Mouse (Mus musculus): ENCODE measurements around the gene Cap2.

Gene Cap2

GRCm38 (mm10) chr13:46501800-46502389 lies at the start of gene Cap2:
Gene Cap2 (plus strand): TSS chr13:46501848.
- DNase-seq (ENCODE audit: low read depth in 2 of 2, low spot score in 2 of 2) = peak; percentile 51 to 60

GRCm38 (mm10) chr13:46459546-46459945 lies 42.1 kb upstream of the Cap2 start:
- no peak for DNase-seq (ENCODE audit: low read depth in 2 of 2, low spot score in 2 of 2)

GRCm38 (mm10) chr13:46462280-46462679 lies 39.4 kb upstream of the Cap2 start:
- no peak for DNase-seq (ENCODE audit: low read depth in 2 of 2, low spot score in 2 of 2)

GRCm38 (mm10) chr13:46463764-46464163 lies 37.9 kb upstream of the Cap2 start:
- no peak for DNase-seq (ENCODE audit: low read depth in 2 of 2, low spot score in 2 of 2)

GRCm38 (mm10) chr13:46468251-46468650 lies 33.4 kb upstream of the Cap2 start:
- DNase-seq (ENCODE audit: low read depth in 2 of 2, low spot score in 2 of 2) = no peak

GRCm38 (mm10) chr13:46469536-46469935 lies 32.1 kb upstream of the Cap2 start:
- DNase-seq (ENCODE audit: low read depth in 2 of 2, low spot score in 2 of 2) = no peak

GRCm38 (mm10) chr13:46481271-46481670 lies 20.4 kb upstream of the Cap2 start:
- DNase-seq (ENCODE audit: low read depth in 2 of 2, low spot score in 2 of 2) = no peak

GRCm38 (mm10) chr13:46485605-46486004 lies 16.0 kb upstream of the Cap2 start:
- DNase-seq (ENCODE audit: low read depth in 2 of 2, low spot score in 2 of 2) = no peak

GRCm38 (mm10) chr13:46488166-46488565 lies 13.5 kb upstream of the Cap2 start:
- DNase-seq (ENCODE audit: low read depth in 2 of 2, low spot score in 2 of 2) = no peak

GRCm38 (mm10) chr13:46490644-46491043 lies 11.0 kb upstream of the Cap2 start:
- DNase-seq (ENCODE audit: low read depth in 2 of 2, low spot score in 2 of 2) = no peak

GRCm38 (mm10) chr13:46502390-46502891 lies 793 bp downstream of the Cap2 start:
- peak in 1 of 2 experiments; percentile 1 for DNase-seq (ENCODE audit: low read depth in 2 of 2, low spot score in 2 of 2)

- DNase-seq (ENCODE audit: low read depth in 2 of 2, low spot score in 2 of 2) = no peak
These were observed 6.3 kb downstream of the Cap2 start for GRCm38 (mm10) chr13:46507944-46508343.

- DNase-seq (ENCODE audit: low read depth in 2 of 2, low spot score in 2 of 2) = no peak
These were observed 7.2 kb downstream of the Cap2 start for GRCm38 (mm10) chr13:46508823-46509222.

GRCm38 (mm10) chr13:46510460-46510859 lies 8.8 kb downstream of the Cap2 start:
- no peak for DNase-seq (ENCODE audit: low read depth in 2 of 2, low spot score in 2 of 2)

- no peak for DNase-seq (ENCODE audit: low read depth in 2 of 2, low spot score in 2 of 2)
These were observed 12.8 kb downstream of the Cap2 start for GRCm38 (mm10) chr13:46514484-46514883.

- no peak for DNase-seq (ENCODE audit: low read depth in 2 of 2, low spot score in 2 of 2)
These were observed 13.5 kb downstream of the Cap2 start for GRCm38 (mm10) chr13:46515120-46515523.

- DNase-seq (ENCODE audit: low read depth in 2 of 2, low spot score in 2 of 2) = no peak
These were observed 13.9 kb downstream of the Cap2 start for GRCm38 (mm10) chr13:46515524-46515923.

GRCm38 (mm10) chr13:46516183-46516582 lies 14.5 kb downstream of the Cap2 start:
- DNase-seq (ENCODE audit: low read depth in 2 of 2, low spot score in 2 of 2) = no peak

GRCm38 (mm10) chr13:46517211-46517685 lies 15.6 kb downstream of the Cap2 start:
- no peak for DNase-seq (ENCODE audit: low read depth in 2 of 2, low spot score in 2 of 2)

- DNase-seq (ENCODE audit: low read depth in 2 of 2, low spot score in 2 of 2) = no peak
These were observed 19.8 kb downstream of the Cap2 start for GRCm38 (mm10) chr13:46521482-46521881.

- no peak for DNase-seq (ENCODE audit: low read depth in 2 of 2, low spot score in 2 of 2)
These were observed 21.1 kb downstream of the Cap2 start for GRCm38 (mm10) chr13:46522798-46523197.

GRCm38 (mm10) chr13:46523235-46523634 lies 21.6 kb downstream of the Cap2 start:
- no peak for DNase-seq (ENCODE audit: low read depth in 2 of 2, low spot score in 2 of 2)

- no peak for DNase-seq (ENCODE audit: low read depth in 2 of 2, low spot score in 2 of 2)
These were observed 22.1 kb downstream of the Cap2 start for GRCm38 (mm10) chr13:46523712-46524111.
